Mouse (Mus musculus) mesoderm, embryonic 11.5 days (tissue): Measurements from ENCODE around the gene Fn1.

ENCODE experiments used
- DNase-seq: peaks from one replicate; pipeline ENCODE4 v3.0.0-alpha.2; 2012; ENCODE audit warnings: low read depth, low spot score

Fn1 gene

GRCm38 (mm10) chr1:71606600-71607325, 46.2 kb downstream of the Fn1 start:
- DNase-seq = no peak

GRCm38 (mm10) chr1:71605751-71606150, 47.2 kb downstream of the Fn1 start:
- no peak for DNase-seq

DNA sequence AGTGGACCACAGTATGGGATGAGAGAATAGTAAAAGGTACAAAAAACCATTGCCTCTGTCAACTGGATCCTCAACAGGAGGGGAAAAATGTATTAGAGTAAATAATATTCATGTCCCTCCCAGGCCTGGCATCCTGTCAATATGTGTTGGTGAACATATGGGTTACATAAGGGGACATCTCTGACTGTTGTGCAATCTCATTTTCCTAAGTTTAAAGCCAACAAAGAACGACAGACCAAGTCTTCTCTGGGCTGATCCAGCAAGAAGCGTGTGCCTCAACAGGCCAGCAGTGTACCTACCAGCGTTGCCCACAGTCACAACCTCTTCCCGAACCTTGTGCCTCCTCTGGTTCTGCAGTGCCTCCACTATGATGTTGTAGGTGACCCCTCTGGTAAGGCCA, 57.6 kb downstream of the Fn1 start:
- no peak for DNase-seq

DNA sequence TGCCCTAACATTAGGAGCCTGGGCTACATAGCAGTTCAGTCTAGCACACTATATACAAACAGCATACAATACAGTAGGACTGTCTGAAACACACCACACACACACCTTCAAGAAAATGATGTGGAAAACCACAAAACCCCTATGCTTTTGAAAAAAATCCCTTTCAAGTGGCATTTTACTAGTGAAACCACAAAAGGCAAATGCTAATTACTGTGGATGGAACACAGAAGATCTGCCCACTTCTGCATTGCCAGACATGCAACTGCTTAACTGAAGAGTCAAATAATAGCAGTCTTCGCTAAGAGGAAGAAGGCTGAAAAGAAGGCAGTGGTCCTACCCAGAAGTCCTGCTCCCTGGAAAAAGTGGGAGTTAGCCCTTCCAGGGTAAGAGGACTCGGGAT, 58.7 kb downstream of the Fn1 start:
- DNase-seq = no peak

DNA sequence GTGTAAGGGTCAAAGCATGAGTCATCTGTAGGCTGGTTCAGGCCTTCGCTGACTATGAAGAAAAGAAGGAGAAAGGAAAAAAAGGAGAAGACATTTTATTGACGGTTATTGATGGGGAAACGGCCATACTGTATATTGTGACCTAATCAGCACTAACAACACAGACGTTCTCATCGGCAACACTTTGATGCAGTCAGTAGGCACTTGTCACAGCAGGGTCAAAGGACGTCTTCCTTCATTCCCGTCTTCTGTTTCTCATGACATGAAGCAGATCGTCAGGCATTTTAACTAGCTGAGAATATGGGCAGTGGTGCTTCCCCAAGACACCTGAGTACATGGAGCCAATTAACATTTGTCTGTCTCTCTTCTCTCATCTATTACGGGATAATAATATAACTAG, 59.8 kb downstream of the Fn1 start:
- no peak for DNase-seq

DNA sequence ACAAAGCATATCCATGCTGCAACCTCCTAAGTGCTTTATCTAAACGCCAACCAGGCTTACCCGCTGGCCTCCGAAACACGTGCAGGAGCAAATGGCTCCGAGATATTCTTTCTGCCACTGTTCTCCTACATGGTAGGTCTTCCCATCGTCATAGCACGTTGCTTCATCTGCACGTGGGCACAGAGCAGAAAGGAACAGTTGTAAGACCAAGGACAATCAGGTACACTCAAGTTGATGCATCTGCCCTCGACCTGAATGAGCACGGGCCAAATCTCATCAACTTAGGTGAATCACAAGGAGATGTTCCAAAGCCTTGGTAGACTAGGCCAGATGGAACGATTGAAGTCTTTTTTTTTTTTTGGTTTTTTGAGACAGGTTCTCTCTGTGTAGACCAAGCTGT, 63.0 kb downstream of the Fn1 start:
- no peak for DNase-seq

GRCm38 (mm10) chr1:71586658-71587057, 66.3 kb downstream of the Fn1 start:
- no peak for DNase-seq

- no peak for DNase-seq
Measured at GRCm38 (mm10) chr1:71583900-71584299, 69.1 kb downstream of the Fn1 start.

GRCm38 (mm10) chr1:71583302-71583701, 69.7 kb downstream of the Fn1 start:
- no peak for DNase-seq

- DNase-seq = no peak
Measured at GRCm38 (mm10) chr1:71580408-71580807, 72.6 kb downstream of the Fn1 start.

GRCm38 (mm10) chr1:71579526-71579925, 73.5 kb downstream of the Fn1 start:
- DNase-seq = no peak

DNA sequence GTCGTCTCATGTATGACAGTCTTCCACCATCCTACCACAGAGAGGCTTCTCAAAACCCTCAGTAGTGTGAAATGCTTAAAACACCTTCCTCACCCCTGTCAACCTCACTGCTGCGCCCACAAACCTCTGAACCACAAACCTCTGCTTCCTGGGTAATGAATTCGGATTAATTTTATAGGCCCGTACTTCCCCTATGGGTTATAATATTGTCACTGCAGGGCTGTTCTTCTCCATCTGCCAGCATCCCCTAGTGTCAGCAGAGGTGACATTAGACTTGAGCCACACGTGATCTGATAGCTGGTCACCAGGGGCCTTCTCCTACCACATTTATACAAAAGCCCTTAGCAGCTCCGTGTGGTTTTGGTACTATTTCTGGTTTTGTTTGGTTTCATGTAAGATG, 76.2 kb downstream of the Fn1 start:
- no peak for DNase-seq

- DNase-seq = no peak
Measured at GRCm38 (mm10) chr1:71575987-71576386, 77.0 kb downstream of the Fn1 start.

DNA sequence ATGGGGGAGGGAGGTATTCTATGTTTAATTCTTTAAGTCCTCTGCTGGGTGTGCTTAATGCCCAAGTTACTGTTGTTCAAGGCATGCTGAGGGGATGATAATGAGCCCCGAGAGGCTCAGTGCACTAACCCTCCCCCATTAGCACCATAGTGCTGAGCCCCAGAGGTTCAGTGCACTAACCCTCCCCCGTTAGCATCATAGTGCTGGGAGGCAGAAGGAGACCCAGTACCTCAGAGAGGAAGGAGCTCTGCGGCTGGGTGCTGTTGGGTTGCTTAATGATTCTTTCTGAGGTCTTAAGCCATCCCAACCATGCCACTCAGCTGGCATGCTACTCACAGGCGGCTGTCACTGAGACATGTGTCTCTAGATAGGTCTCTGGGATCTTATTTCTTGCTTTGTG, 82.9 kb downstream of the Fn1 start:
- DNase-seq = no peak

GRCm38 (mm10) chr1:71567884-71568605, 85.0 kb downstream of the Fn1 start:
- no peak for DNase-seq

GRCm38 (mm10) chr1:71564291-71564690, 88.7 kb downstream of the Fn1 start:
- DNase-seq = no peak

DNA sequence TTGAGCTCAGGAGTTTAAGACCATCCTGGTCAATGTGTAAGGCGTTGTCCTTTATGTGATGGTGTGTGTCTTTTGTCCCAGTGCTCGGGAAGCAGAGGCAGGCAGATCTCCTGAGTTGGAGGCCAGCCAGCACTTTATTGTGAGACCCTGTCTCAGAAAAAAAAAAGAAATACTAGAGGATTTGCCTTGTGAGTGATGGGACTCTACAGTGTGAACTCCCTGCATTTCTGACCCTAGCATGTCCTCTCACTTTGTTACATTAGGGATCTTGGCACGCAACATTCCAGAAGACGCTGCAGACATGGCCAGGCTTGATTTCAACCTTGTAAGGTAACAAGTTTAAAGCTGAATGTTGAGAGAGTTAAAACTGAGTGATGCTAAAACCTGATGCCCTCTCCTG, 92.4 kb downstream of the Fn1 start:
- DNase-seq = no peak

- peak; percentile 95 for DNase-seq
Measured at GRCm38 (mm10) chr1:71556688-71557612, 96.0 kb downstream of the Fn1 start, which contains the start of gene Atic. TSS of gene Atic (plus strand) at chr1:71557150.

DNA sequence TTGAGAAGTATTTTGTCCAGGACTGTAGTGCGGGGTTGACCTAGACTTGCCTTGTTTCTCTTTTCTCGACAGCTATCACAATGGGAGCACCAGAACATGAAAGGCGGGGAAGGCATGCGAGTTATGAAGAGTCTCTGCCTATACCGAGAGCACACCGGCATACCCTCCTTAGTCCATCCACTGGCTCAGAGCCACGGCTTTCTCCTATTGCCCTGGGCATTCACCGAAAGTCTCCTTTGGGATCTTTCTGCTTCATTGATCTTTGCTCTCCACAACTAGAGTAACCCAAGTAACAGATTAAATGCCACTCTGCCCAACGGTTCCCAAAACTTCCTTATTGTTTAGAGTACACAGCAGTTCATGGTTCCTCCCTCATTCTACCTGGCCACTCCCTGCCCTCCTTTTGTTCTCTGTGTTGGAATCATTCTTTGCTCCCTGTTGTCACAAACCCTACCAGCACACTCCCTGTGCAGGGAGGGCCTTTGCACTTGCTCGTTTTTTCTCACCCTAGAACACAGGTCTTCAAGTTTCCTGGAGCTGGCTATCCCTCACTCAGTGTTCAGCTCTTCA, 102.3 kb downstream of the Fn1 start:
- no peak for DNase-seq

DNA sequence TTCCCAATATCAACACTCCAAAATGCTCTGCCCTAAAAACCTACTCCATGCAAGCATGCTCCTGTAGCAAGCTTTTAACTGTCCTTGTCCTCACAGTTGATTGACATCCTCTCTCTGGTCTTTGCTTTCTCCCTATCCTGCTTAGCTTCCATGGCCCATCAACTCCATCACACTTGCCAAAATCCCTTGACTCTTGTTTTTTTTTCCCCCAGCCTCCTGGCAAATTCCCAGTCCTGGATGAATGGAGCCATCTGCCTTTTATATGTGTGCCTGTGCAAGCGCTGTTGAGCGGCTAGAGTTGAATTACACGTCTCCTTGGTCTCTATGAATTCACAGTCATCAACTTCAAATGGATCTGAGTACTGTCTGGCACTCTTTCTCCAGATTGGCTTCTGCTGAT, 112.6 kb downstream of the Fn1 start:
- DNase-seq = no peak

GRCm38 (mm10) chr1:71539641-71540040, 113.4 kb downstream of the Fn1 start:
- DNase-seq = no peak
